Mouse (Mus musculus) left cerebral cortex, adult 2 months (tissue): ENCODE measurements around the gene AU022252. TPM values are rescaled to one million over a fixed set of nuclear protein-coding genes. Genes with fewer than 3 reads are reported as not detected.
"Not testable (repeated sequence)": the region's sequence is repeated elsewhere in the genome, so short reads cannot be mapped to it uniquely, and the experiment has no call there.

Experiments
- DNase-seq, 2 experiments: peaks; one replicate each; pipeline ENCODE4 v3.0.0; 2021 to 2022; ENCODE audit warnings: low spot score in 2 of 2, mixed read lengths in 1 of 2; ENCODE audit errors: extremely low spot score in 1 of 2
- H3K27ac ChIP-seq: fragments of 200-600 bp; 2 replicates; pipeline ENCODE4 v1.8.1; 2022
- H3K4me3 ChIP-seq: fragments of 200-600 bp; 2 replicates; pipeline ENCODE4 v1.8.1; 2022
- CTCF ChIP-seq: fragments of 200-600 bp; IDR thresholded peaks from 2 replicates; pipeline ENCODE4 v1.8.1; 2022; ENCODE audit warnings: antibody characterized with exemption, mild to moderate bottlenecking, moderate library complexity
- intact Hi-C: fragments of 180-260 bp; cut with DNase I; formaldehyde crosslinking; loops from one replicate; pipeline ENCODE4 v1.15.1; 2025
- long read RNA-seq, 2 experiments: library from polyadenylated mRNA; stranded (forward); transcript quantifications; one replicate each; pipeline ENCODE4 v2.0.0; 2021; ENCODE audit warnings: borderline mapping rate in 2 of 2
- total RNA-seq, 2 experiments: library from RNA; stranded (reverse); gene quantifications; 2 replicates each; pipeline ENCODE4 v1.2.3; 2021

AU022252 gene
- 10 to 100 TPM; 28.5 to 30.4 TPM for total RNA-seq
- long read RNA-seq, experiment 1, full-length matches to known transcripts: 10 of 15 reads
- long read RNA-seq, experiment 1, partial matches to known transcripts: 2 of 15 reads
- long read RNA-seq, experiment 1, other reads (novel, unspliced or antisense): 3 of 15 reads
- long read RNA-seq, experiment 2, full-length matches to known transcripts: 8 of 16 reads
- long read RNA-seq, experiment 2, partial matches to known transcripts: 2 of 16 reads
- long read RNA-seq, experiment 2, other reads (novel, unspliced or antisense): 6 of 16 reads

DNA sequence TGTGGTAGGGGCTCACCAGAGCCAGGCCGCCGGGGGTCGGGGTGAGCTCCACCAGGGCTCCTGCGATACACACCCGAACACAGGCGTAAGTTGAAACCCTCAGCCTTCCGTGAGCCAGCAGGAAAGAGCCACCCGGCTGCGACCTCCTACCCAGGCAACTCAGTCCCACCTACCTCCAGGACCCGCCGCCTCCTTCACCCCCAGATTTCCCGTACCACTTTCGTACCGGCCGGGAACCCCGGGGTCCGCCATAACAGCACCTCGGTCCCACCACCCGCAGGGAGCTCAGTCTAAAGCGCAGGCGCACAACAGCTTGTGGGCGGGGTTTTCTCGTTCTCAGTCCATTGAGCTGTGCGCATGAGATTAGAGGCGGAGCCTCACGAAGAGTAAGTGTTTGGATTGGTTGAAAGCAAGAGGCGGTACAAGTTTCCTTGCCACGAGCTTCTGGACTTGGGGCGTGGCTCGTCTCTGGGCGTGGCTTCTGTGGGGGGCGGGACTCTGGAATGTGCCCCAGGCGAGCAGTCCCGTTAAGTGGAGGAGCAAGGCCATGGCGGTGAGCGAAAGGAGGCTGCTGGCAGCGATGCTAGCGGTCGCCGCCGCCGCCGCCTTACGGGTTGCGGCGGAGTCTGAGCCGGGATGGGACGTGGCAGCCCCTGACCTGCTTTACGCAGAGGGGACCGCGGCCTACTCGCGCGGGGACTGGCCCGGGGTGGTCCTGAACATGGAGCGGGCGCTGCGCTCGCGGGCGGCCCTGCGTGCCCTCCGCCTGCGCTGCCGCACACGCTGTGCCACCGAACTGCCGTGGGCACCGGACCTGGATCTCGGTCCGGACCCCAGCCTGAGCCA, at the start of gene AU022252, which contains the start of gene P3h1:
Gene AU022252 (minus strand): TSS at position 303 of the 846 bp plus-strand sequence.
Gene P3h1 (plus strand): TSS at position 506 of the 846 bp plus-strand sequence.
- H3K27ac ChIP-seq: peak within 1 kb of the TSS; percentile 70
- TF ChIP-seq CTCF: no peak
- intact Hi-C loops: no loop called here
- peak; percentile 96 to 97 for DNase-seq
- peak within 1 kb of the TSS; percentile 76 for H3K4me3 ChIP-seq

DNA sequence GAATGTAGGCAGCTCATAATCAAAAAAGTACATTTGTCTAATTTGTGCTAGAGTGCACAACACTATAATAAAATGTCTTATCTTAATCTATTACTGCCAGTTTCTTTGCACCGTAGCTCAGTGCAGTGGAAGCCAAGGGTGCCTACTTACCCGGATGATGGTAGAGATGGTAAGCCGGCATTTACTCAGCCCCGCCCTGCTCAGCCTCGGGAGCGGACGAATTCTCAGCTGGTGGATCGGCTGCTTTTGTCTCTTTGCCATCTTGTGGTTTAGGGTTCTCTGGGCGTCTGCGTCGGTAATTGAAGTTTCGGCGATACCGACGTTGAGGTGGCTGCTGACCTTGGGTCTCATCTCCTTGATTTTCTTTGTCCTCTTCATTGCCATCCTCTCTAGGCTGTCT, 46.3 kb upstream of the AU022252 start:
- H3K27ac ChIP-seq, intact Hi-C loops, H3K4me3 ChIP-seq, DNase-seq: not testable (repeated sequence)

DNA sequence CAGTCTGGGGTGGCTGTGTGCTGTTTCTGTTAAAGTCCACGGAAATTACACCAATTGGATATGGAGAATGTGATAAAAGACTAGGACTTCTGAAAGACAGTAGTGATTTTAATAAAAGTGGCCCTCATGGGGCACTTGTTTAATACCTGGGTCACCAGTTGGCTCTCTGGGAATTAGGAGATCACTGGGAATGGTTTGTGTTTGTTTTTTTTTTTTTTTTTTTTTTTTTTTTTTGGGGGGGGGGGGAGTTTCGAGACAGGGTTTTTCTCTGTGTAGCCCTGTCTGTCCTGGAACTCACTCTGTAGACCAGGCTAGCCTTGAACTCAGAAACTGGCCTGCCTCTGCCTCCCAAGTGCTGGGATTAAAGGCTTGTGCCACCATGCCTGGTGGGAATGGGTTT, 43.2 kb upstream of the AU022252 start:
- intact Hi-C loops: no loop called here
- no peak for DNase-seq
- H3K4me3 ChIP-seq: no peak overlapping the region
- H3K27ac ChIP-seq: peak overlapping the region; percentile 38; the same call in 1 of the 2 replicates
- TF ChIP-seq CTCF: no peak

DNA sequence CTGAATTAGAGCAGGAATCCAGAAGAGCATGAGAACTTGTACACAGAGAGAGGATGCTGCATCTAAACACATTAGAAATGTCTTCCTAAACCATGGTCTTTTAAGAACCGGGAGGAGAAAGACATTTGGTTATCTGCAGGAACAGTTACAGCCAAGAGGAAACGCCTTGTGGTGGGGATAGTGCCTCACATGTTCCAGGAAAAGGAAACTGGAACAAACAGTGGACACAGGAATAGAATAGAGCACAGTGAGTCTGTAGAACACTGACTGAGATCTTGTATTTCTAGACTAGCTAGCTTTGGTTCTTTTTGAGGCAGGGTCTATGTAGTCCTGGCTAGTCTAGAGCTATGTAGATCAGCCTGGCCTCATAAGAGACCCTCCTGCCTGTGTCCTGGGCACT, 42.7 kb upstream of the AU022252 start:
- peak overlapping the region; percentile 38 for H3K27ac ChIP-seq
- intact Hi-C loops: no loop called here
- TF ChIP-seq CTCF: no peak; the same call in 1 of the 2 replicates
- no peak overlapping the region for H3K4me3 ChIP-seq
- no peak for DNase-seq

DNA sequence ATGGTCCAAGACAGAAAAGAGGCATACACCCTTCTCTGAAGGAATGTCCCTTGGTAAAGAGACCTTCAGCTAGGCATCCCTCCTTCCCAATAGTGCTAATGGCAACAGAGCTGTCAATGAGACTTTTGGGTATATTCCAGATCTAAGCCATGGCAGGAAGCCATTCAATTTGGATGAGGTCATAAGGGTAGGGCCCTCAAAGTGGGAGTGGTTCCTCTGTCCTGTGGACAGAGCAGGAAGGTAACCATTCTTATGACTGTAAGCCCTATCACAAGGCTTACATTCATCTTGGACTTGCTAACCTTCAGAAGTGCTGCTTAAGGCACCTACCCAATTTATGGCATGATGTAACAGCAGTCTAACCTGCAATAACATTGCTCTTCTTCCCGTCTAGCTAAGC, 42.1 kb upstream of the AU022252 start:
- Histone ChIP-seq H3K4me3 (no peak overlapping the region), H3K27ac (peak overlapping the region; percentile 38)

DNA sequence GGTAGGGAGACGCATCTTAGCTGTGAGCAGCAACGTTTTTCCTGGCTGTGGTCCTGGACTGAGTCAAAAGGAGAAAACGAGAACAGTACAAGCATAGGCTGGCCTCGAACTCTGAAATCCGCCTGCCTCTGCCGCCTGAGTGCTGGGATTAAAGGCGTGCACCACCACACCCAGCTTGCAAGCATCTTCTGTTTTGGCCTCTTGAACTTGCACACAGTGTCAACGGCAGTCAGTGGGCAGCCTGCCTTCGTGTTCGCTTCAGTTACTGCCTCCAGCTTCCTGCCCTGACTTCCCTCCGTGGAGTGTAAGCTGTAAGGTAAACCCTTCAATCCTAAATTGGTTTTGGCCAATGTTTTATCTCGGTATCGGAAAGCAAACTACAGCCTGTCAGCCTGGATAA, 34.1 kb upstream of the AU022252 start:
- DNase-seq: no peak
- TF ChIP-seq CTCF: no peak
- no peak overlapping the region for H3K27ac ChIP-seq
- H3K4me3 ChIP-seq: no peak overlapping the region
- intact Hi-C loops: no loop called here

More for the DNA sequence above, 42.1 kb upstream of the AU022252 start:
- intact Hi-C loops: no loop called here
- no peak for TF ChIP-seq CTCF
- DNase-seq: no peak

DNA sequence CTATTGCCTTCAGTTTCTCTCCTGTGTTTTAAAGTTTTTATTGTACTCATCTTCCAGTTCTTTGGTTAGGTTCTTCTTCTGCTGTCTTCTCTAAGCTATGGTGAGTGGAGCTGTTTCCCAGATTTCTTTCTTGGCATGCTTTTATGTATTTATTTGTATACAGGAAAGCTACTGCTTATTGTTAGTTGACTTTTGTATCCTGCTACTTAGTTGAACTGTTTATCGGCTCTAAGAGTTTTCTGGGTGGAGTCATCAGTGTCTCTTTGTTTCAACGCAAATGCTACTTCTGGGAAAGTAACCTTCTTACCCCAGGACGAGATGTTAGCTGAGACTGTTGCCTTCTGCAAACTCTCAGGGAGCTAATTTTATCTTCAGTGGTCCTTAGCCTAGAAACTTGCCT, 30.9 kb upstream of the AU022252 start:
- H3K27ac ChIP-seq: no peak overlapping the region
- no peak for TF ChIP-seq CTCF
- intact Hi-C loops: no loop called here
- no peak overlapping the region for H3K4me3 ChIP-seq
- DNase-seq: no peak

DNA sequence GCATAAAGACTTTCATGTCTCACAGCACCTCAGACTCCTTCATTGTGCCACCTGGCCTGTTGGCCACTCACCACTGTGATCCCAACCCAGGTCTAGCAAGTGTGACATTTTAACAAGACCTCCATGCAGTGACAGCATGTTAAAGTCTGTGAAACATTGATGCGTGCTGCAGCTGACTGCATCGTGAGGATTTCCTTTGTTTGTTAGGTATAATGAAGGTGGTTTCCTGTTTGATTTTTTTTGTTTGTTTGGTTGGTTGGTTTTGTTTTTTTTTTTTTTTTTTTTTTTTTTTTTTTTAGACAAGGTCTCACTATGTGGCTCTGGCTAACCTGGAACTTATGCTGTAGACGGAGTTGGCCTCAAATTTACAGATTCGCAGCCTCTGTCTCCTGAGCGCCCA, 30.0 kb upstream of the AU022252 start:
- DNase-seq: no peak
- no peak for TF ChIP-seq CTCF
- intact Hi-C loops: no loop called here
- Histone ChIP-seq H3K4me3 (no peak overlapping the region), H3K27ac (no peak overlapping the region)

DNA sequence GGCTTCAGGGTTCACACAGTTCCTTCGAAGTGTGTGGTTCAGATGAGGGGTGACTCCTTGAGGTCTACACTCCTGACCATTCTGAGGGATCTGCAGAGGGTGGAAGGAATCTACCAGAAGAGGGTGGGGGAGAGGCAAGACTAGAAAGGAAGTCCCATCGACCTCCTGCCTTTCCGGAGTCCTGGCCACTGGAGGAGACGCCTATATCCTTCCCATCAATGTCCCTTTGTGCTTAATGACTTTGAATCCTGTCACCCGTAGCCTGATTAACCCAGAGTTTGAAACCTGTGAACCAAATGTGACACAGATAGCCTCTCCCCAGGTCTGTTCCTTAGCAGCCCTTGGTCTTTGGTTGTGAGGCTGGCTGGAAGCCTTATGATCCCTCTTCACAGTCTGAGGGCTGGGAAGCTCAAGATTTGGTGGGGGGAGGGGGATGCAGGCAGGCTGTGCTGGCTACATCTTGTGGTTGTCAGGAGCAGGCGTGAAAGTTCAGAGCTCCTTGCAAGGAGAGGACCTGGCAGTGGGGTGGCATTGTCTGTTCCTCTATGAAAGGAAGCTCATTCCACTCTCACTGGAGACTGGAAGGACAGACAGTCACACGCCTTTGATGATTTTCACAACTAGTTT, 28.7 kb upstream of the AU022252 start:
- no peak for TF ChIP-seq CTCF
- H3K27ac ChIP-seq: no peak overlapping the region
- intact Hi-C loops: no loop called here
- H3K4me3 ChIP-seq: no peak overlapping the region
- no peak for DNase-seq

DNA sequence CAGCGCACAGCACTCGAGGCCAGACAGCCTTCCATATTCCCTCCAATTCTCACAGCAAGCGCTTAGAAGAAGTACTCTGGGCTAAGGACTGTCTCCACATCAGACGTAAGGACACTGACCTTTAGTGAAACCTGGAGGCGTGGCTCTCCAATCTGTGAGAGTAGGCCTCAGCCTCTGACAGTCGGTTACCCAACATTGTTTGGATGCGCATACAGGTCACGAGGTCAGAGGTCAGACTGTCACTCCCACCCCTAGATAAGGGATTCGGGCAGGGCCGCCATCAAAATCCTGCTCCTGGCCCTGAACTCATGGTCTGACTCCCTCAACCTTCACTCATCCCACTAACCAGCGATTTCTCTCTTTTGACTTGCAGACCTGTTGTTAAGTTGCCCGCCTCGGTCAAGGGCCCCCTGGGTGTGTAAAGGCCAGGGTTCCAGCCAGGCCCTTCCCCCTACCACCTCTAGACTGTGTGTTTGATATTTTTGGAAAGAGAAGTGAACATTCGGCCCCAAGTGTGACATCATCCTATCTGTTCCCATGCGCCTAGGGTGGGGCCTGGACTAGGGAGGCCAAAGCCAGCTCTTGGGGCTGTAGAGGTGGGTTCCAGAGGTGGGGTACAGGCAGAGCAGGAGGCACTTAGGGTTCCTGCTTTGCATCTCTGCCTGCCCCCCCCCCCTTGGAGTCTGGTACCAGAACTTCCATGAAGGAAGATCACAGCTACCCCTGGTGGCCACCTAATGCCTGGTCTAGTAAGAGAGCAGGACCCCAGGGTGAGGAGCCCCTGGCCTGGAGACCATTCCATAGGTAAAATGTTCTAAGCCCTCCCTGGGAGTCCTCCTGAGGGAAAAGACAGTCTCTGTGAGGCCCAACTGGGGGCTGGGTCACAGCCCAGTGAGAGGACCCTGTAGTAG, 27.1 kb upstream of the AU022252 start:
- Histone ChIP-seq H3K4me3 (no peak overlapping the region), H3K27ac (no peak overlapping the region)
- intact Hi-C loops: no loop called here
- no peak for DNase-seq
- TF ChIP-seq CTCF: peak; percentile 7; the same call in 1 of the 2 replicates

DNA sequence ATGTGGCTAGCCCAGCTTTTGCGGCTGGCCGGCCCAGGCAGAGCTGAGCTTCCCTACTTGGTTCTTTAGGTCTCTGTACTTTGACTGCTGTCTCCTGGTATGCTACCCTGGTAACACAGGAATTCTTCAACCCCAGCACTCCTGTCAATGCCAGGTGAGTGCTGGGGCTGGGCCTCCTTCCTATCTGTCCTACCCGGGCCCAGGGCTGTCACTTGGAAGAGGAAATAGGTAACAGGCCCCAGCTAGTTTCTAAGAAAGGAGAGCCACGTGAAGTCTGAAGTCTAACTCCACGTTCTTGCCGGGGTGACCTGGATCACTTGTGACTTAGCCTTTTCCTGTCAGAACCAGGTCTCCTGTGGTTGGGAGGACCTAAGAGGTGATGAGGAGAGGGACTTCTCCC, 24.6 kb upstream of the AU022252 start:
- no peak overlapping the region for H3K27ac ChIP-seq
- no peak for TF ChIP-seq CTCF
- no peak overlapping the region for H3K4me3 ChIP-seq
- intact Hi-C loops: no loop called here
- DNase-seq: no peak
